Mouse (Mus musculus): Measurements from ENCODE around the gene Syt13. TPM values are rescaled to one million over a fixed set of nuclear protein-coding genes. Genes with fewer than 3 reads are reported as not detected.

Syt13 gene
- polyA plus RNA-seq, 1 experiment from 2014 or later: 112 TPM

GRCm38 (mm10) chr2:92935483-92935882, 20.6 kb downstream of the Syt13 start:
- no peaks in the 10 kb centered on the region for H3K9me3 ChIP-seq (replicated peaks; ENCODE audit: control insufficient read depth, low read length, poor library complexity, severe bottlenecking)
- H3K4me1 ChIP-seq (ENCODE audit: control insufficient read depth, insufficient read depth, low read length): peaks cover 13% of the 10 kb centered on the region
- H3K4me3 ChIP-seq (ENCODE audit: low read depth, low read length): no peak overlapping the region
- ATAC-seq: no peak
- 73% methylated on average over 3 of the region's 3 CpGs for WGBS
- no peaks in the 10 kb centered on the region for H3K36me3 ChIP-seq (ENCODE audit: control insufficient read depth, insufficient read depth, low read length)
- no peak overlapping the region for H3K9ac ChIP-seq (ENCODE audit: low read depth, low read length)
- no peak overlapping the region for H3K27ac ChIP-seq (ENCODE audit: low read length)
- H3K27me3 ChIP-seq (ENCODE audit: control insufficient read depth, insufficient read depth, low read depth, low read length): no peaks in the 10 kb centered on the region
- no peak overlapping the region for H3K4me2 ChIP-seq (ENCODE audit: low read length)

DNA sequence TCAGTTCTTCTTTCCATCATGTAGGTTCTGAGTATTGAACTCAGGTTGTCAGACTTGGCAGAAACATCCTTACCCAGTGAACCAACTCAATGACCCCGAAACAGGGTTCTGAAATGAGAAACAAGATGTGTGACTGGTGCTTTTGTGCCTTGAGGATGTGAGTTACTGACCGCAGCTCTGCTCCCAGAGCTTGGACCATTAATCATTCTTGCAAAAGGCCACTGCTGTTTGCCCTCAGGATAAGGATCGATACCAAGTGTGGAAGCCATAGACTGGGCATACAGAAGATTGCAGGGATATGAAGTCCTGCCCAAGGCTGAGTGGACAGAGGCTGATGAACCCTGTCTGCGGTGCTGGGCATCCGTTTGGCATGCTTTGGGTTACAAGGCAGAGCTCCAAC, 23.2 kb downstream of the Syt13 start:
- no peak overlapping the region for H3K4me2 ChIP-seq (ENCODE audit: low read length)
- H3K9me3 ChIP-seq (replicated peaks; ENCODE audit: control insufficient read depth, low read length, poor library complexity, severe bottlenecking): no peaks in the 10 kb centered on the region
- no peak overlapping the region for H3K27ac ChIP-seq (ENCODE audit: low read length)
- no peaks in the 10 kb centered on the region for H3K36me3 ChIP-seq (ENCODE audit: control insufficient read depth, insufficient read depth, low read length)
- no peaks in the 10 kb centered on the region for H3K27me3 ChIP-seq (ENCODE audit: control insufficient read depth, insufficient read depth, low read depth, low read length)
- no peak for ATAC-seq
- peaks cover 13% of the 10 kb centered on the region for H3K4me1 ChIP-seq (ENCODE audit: control insufficient read depth, insufficient read depth, low read length)
- H3K9ac ChIP-seq (ENCODE audit: low read depth, low read length): no peak overlapping the region
- 95% methylated on average over 5 of the region's 5 CpGs for WGBS
- no peak overlapping the region for H3K4me3 ChIP-seq (ENCODE audit: low read depth, low read length)

- peaks cover 13% of the 10 kb centered on the region for H3K4me1 ChIP-seq (ENCODE audit: control insufficient read depth, insufficient read depth, low read length)
- 98% methylated on average over 6 of the region's 7 CpGs for WGBS
- H3K9ac ChIP-seq (ENCODE audit: low read depth, low read length): no peak overlapping the region
- no peak for ATAC-seq
- H3K27ac ChIP-seq (ENCODE audit: low read length): no peak overlapping the region
- no peaks in the 10 kb centered on the region for H3K9me3 ChIP-seq (replicated peaks; ENCODE audit: control insufficient read depth, low read length, poor library complexity, severe bottlenecking)
- no peak overlapping the region for H3K4me3 ChIP-seq (ENCODE audit: low read depth, low read length)
- H3K27me3 ChIP-seq (ENCODE audit: control insufficient read depth, insufficient read depth, low read depth, low read length): no peaks in the 10 kb centered on the region
- H3K4me2 ChIP-seq (ENCODE audit: low read length): no peak overlapping the region
- no peaks in the 10 kb centered on the region for H3K36me3 ChIP-seq (ENCODE audit: control insufficient read depth, insufficient read depth, low read length)
Measured at GRCm38 (mm10) chr2:92938827-92939226, 23.9 kb downstream of the Syt13 start.

DNA sequence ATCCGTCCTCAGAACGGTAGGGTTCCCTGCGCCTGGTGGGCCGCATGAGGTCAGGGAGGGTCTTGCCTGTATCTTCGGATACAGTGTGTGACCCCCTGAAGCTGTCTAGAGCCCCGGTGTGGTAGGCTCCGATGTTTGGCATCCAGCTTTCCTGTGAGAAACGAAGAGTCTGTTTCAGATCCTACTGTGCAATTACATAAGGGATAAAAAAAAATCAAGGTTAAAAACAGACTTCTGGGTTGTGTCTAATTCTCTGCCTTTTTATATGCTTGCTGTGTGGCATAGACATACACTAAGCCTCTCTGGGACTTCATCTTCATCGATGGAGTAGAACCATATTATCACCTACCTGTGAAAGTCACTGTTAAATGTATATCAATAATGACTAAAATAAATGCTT, 26.1 kb downstream of the Syt13 start:
- Histone ChIP-seq H3K4me1 (ENCODE audit: control insufficient read depth, insufficient read depth, low read length) (0 out of 2 replicates have a peak, but pooled peaks cover 2% of the 10 kb centered on the region), H3K9ac (ENCODE audit: low read depth, low read length) (no peak overlapping the region), H3K4me2 (ENCODE audit: low read length) (no peak overlapping the region), H3K9me3 (replicated peaks; ENCODE audit: control insufficient read depth, low read length, poor library complexity, severe bottlenecking) (no peaks in the 10 kb centered on the region), H3K4me3 (ENCODE audit: low read depth, low read length) (no peak overlapping the region), H3K27ac (ENCODE audit: low read length) (no peak overlapping the region), H3K36me3 (ENCODE audit: control insufficient read depth, insufficient read depth, low read length) (no peaks in the 10 kb centered on the region), H3K27me3 (ENCODE audit: control insufficient read depth, insufficient read depth, low read depth, low read length) (no peaks in the 10 kb centered on the region)
- ATAC-seq: no peak
- 88% methylated on average over 9 of the region's 9 CpGs for WGBS

GRCm38 (mm10) chr2:92941463-92941862, 26.6 kb downstream of the Syt13 start:
- Histone ChIP-seq H3K36me3 (ENCODE audit: control insufficient read depth, insufficient read depth, low read length) (no peaks in the 10 kb centered on the region), H3K9me3 (replicated peaks; ENCODE audit: control insufficient read depth, low read length, poor library complexity, severe bottlenecking) (no peaks in the 10 kb centered on the region), H3K27me3 (ENCODE audit: control insufficient read depth, insufficient read depth, low read depth, low read length) (no peaks in the 10 kb centered on the region), H3K9ac (ENCODE audit: low read depth, low read length) (no peak overlapping the region), H3K27ac (ENCODE audit: low read length) (no peak overlapping the region), H3K4me3 (ENCODE audit: low read depth, low read length) (no peak overlapping the region), H3K4me2 (ENCODE audit: low read length) (no peak overlapping the region), H3K4me1 (ENCODE audit: control insufficient read depth, insufficient read depth, low read length) (0 out of 2 replicates have a peak, but pooled peaks cover under 1% of the 10 kb centered on the region)
- WGBS: 79% methylated on average over 3 of the region's 3 CpGs
- ATAC-seq: no peak

DNA sequence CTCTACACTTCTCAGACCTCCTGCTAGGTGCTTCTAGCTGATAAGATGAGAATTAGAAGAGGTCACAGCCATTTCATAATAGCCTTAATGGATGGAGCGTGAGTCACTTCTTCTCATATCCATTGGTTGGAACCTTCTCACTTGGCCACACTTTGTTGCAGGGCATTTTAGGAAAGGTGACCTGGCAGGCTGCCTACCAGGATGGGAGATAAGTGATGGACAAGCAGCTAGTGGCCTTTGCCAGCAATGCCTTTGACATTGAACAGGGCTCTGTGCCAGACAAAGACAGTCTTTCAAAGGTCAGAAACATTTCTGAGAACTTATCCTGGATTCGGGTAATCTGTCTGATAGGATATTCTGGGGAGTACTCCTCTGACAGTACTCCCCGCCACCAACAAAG, 28.5 kb downstream of the Syt13 start:
- Histone ChIP-seq H3K4me2 (ENCODE audit: low read length) (no peak overlapping the region), H3K27ac (ENCODE audit: low read length) (no peak overlapping the region), H3K27me3 (ENCODE audit: control insufficient read depth, insufficient read depth, low read depth, low read length) (no peaks in the 10 kb centered on the region), H3K9me3 (replicated peaks; ENCODE audit: control insufficient read depth, low read length, poor library complexity, severe bottlenecking) (no peaks in the 10 kb centered on the region), H3K9ac (ENCODE audit: low read depth, low read length) (no peak overlapping the region), H3K4me3 (ENCODE audit: low read depth, low read length) (no peak overlapping the region), H3K36me3 (ENCODE audit: control insufficient read depth, insufficient read depth, low read length) (no peaks in the 10 kb centered on the region), H3K4me1 (ENCODE audit: control insufficient read depth, insufficient read depth, low read length) (peaks cover 8% of the 10 kb centered on the region)
- WGBS: 91% methylated on average over 3 of the region's 3 CpGs
- ATAC-seq: no peak

GRCm38 (mm10) chr2:92944356-92944755, 29.5 kb downstream of the Syt13 start:
- ATAC-seq: no peak
- no peak overlapping the region for H3K4me3 ChIP-seq (ENCODE audit: low read depth, low read length)
- no peaks in the 10 kb centered on the region for H3K36me3 ChIP-seq (ENCODE audit: control insufficient read depth, insufficient read depth, low read length)
- H3K27me3 ChIP-seq (ENCODE audit: control insufficient read depth, insufficient read depth, low read depth, low read length): no peaks in the 10 kb centered on the region
- no peak overlapping the region for H3K4me2 ChIP-seq (ENCODE audit: low read length)
- H3K4me1 ChIP-seq (ENCODE audit: control insufficient read depth, insufficient read depth, low read length): peaks cover 8% of the 10 kb centered on the region
- H3K9ac ChIP-seq (ENCODE audit: low read depth, low read length): no peak overlapping the region
- WGBS: 89% methylated on average over 3 of the region's 3 CpGs
- H3K9me3 ChIP-seq (replicated peaks; ENCODE audit: control insufficient read depth, low read length, poor library complexity, severe bottlenecking): no peaks in the 10 kb centered on the region
- H3K27ac ChIP-seq (ENCODE audit: low read length): no peak overlapping the region

DNA sequence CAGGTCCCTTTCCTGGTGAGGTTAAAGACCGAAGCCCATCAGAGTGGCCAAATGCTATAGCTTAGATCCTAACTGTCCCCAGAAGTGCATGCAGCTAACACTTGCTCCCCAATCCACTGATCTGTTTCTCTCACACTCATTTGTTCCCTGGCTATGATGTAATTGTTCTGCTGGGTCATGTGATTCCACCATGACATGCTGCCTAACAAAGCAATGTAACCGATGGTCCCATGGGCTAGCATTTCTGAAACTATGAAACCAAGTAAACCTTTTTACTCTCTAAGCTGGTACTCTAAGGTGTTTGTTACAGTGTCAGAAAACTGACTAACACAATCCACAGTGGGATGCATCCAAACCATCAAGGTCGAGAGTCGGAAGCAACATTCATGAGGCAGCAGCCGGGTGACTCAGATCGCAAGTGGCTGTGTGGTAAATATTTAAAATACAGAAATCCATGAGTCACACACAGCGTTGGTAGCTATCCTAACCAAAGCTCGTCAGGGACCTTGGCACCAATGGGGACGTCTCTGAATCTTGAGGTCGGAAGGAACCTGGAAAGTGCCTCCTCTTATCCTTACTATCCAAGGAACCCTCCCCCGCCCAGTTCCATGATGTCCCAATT, 30.3 kb downstream of the Syt13 start:
- peaks cover 8% of the 10 kb centered on the region for H3K4me1 ChIP-seq (ENCODE audit: control insufficient read depth, insufficient read depth, low read length)

GRCm38 (mm10) chr2:92945824-92946598, 31.1 kb downstream of the Syt13 start:
- Histone ChIP-seq H3K4me2 (ENCODE audit: low read length) (no peak overlapping the region), H3K27ac (ENCODE audit: low read length) (no peak overlapping the region), H3K9ac (ENCODE audit: low read depth, low read length) (no peak overlapping the region), H3K9me3 (replicated peaks; ENCODE audit: control insufficient read depth, low read length, poor library complexity, severe bottlenecking) (no peaks in the 10 kb centered on the region), H3K27me3 (ENCODE audit: control insufficient read depth, insufficient read depth, low read depth, low read length) (no peaks in the 10 kb centered on the region), H3K4me1 (ENCODE audit: control insufficient read depth, insufficient read depth, low read length) (peaks cover 8% of the 10 kb centered on the region), H3K4me3 (ENCODE audit: low read depth, low read length) (no peak overlapping the region), H3K36me3 (ENCODE audit: control insufficient read depth, insufficient read depth, low read length) (no peaks in the 10 kb centered on the region)
- 86% methylated on average over 11 of the region's 11 CpGs for WGBS
- ATAC-seq: no peak

More for the DNA sequence above, 30.3 kb downstream of the Syt13 start:
- Histone ChIP-seq H3K4me2 (ENCODE audit: low read length) (no peak overlapping the region), H3K9me3 (replicated peaks; ENCODE audit: control insufficient read depth, low read length, poor library complexity, severe bottlenecking) (no peaks in the 10 kb centered on the region), H3K9ac (ENCODE audit: low read depth, low read length) (no peak overlapping the region), H3K4me3 (ENCODE audit: low read depth, low read length) (no peak overlapping the region), H3K27me3 (ENCODE audit: control insufficient read depth, insufficient read depth, low read depth, low read length) (no peaks in the 10 kb centered on the region), H3K27ac (ENCODE audit: low read length) (no peak overlapping the region), H3K36me3 (ENCODE audit: control insufficient read depth, insufficient read depth, low read length) (no peaks in the 10 kb centered on the region)
- ATAC-seq: no peak
- WGBS: 91% methylated on average over 11 of the region's 11 CpGs
